Mouse (Mus musculus) gastrocnemius, postnatal 25 days (tissue): ENCODE results near the gene Arhgap21. TPM values are rescaled to one million over a fixed set of nuclear protein-coding genes. Genes with fewer than 3 reads are reported as not detected.

ENCODE experiments used
- DNase-seq: peaks from one replicate; pipeline ENCODE4 v3.0.0; 2022
- total RNA-seq, 2 experiments: library from RNA; stranded (reverse); gene quantifications; 1 replicate in 1 of 2; 2 replicates in 1 of 2; pipeline ENCODE4 v1.2.3; 2021

Arhgap21 gene
- total RNA-seq, 2 experiments from 2014 or later: 24.1 to 30.2 TPM

DNA sequence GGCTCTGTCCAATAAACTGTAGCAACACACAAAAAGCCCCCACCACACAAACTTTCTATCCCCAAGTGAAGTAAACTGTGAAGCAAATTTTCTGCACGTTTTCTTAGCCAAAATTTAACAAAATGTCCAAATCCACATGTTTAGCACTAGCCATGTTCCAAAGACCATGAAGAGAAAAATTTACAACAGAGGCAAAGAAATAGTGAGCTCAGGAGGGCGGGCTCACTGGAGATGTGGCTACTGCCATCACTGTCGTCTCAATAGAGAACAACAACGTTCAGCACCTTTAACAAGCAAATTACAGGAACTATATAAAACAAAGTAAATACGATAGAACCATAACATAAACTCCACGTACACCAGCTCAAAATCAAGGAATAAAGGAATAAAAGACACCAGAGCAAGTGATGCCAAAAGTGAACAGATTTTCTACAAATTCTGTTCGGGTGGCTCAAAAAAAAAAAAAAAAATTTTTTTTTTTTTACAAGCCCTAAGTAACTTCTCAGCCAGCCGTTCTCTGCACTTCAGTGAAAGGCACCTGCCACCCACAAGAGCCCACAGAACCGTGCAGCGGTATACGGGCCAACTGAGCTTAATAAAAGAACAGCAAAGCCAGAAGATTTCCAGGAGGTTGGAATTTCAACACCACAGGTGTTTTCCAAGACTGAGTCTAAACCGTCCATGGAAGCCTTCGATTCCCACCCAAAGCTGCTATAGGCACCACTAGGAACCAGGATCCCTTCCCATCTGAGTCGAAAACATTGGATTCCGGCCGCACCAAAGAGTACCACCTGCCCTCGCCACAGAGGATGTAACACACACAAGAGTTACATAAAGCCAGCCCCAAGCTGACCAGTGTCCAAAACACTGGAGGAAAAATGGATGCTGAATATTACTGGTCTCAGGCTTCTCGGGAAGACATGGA, 2.2 kb downstream of the Arhgap21 start:
- no peak for DNase-seq

GRCm38 (mm10) chr2:20965361-20965760, 3.3 kb downstream of the Arhgap21 start:
- no peak for DNase-seq

- no peak for DNase-seq
Observed at GRCm38 (mm10) chr2:20964461-20964860, 4.2 kb downstream of the Arhgap21 start.

DNA sequence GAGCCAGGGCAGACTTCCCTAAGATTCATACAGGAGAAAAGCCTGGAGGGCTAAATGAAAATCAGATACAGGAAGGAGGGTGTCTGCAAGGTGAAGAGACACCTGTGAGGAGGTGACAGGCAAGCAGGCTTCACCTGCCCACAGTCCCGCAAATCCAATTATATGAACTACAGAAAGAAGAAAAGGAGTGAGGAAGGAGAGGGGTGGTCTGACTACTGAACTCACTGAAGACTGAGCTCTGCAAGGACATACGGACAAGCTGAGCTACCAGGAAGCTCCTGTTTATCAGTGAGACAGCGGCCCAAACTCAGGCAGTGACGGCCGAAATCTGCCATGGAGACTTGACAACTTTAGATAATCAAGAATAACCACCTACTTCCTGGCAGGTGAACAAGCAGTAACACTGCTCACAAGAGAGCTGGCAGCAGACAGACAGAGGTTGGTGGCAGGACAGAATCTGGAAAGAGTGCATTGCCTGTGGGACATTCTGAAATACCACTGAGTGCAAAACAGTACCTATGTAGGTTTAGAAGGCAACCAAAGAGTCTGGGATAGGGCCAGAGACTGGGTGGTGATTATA, 5.4 kb downstream of the Arhgap21 start:
- no peak for DNase-seq

DNA sequence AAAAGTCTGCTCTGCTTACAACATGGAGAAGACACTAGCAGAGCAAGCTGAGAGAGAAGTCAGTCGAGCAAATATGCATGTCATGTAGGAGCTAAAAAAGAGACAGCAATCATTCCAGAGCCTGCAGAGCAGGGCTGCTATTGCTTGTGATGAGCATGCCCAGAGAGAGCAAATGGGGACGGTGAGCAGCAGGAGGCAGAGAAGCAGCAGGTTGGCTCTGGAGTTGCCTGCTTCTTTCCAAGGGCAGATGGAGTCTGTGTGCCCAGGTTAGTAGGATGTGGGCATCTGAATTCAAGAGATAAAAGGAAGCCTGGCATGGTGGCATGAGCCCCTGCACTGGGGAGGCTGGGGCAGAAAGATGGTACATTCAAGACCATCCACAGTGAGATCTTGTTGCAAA, 6.4 kb downstream of the Arhgap21 start:
- no peak for DNase-seq

GRCm38 (mm10) chr2:20961825-20962224, 6.9 kb downstream of the Arhgap21 start:
- no peak for DNase-seq

GRCm38 (mm10) chr2:20961295-20961694, 7.4 kb downstream of the Arhgap21 start:
- no peak for DNase-seq

DNA sequence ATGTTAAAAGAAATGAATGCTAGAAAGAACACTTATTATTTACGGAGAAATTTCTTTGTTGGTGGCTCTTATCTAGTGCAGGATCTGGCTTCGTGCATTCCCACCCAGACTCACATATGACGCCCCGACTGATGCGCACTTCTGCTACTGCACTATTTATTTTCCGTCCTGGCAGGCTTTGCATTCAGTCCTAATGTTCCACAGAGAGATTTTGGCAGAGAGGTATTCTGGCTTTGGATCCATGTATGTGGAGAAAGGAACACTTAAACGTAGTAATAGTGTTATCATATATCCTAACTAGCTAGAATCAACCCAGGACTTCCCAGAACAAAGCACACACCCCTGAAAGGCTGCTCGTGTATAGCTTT, 8.0 kb downstream of the Arhgap21 start:
- no peak for DNase-seq

- no peak for DNase-seq
Observed at GRCm38 (mm10) chr2:20959906-20960667, 8.6 kb downstream of the Arhgap21 start.

- DNase-seq: no peak
Observed at GRCm38 (mm10) chr2:20959045-20959444, 9.6 kb downstream of the Arhgap21 start.

DNA sequence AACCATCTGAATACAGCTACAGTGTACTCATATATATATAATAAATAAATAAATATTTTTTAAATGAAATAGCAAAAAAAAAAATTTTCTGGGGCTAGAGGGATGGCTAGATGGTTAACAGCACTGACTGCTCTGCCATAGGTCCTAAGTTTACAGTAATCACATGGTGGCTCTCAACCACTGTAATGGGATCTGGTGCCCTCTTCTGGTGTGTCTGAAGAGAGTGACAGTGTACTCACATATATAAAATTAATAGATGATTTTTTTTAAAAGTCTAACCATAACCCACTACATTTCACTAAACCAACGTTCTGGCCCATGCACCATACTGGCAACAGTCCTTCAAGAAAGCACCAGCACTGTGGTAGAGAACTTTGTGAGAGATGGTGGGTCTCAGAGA, 10.7 kb downstream of the Arhgap21 start:
- no peak for DNase-seq

GRCm38 (mm10) chr2:20956716-20957115, 12.0 kb downstream of the Arhgap21 start:
- no peak for DNase-seq

GRCm38 (mm10) chr2:20955996-20956395, 12.7 kb downstream of the Arhgap21 start:
- DNase-seq: no peak

DNA sequence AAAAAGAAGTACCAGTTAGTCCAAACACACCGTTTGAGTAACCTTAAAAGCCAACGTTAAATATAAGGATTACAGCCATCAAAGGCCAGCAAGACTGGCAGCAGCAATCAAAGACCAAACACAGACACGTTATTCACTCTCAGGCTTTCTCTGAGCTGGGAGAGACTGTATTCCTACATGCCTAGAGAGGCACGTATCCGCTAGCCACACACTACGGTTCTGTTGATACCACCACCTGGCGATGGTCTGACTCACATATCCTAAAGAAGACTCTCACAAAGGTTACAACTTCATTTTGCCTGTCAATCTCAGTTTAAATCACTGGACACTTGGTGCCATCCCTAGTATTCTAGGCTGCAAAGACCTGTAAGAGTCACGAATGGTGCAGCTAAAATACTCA, 13.3 kb downstream of the Arhgap21 start:
- DNase-seq: no peak

DNA sequence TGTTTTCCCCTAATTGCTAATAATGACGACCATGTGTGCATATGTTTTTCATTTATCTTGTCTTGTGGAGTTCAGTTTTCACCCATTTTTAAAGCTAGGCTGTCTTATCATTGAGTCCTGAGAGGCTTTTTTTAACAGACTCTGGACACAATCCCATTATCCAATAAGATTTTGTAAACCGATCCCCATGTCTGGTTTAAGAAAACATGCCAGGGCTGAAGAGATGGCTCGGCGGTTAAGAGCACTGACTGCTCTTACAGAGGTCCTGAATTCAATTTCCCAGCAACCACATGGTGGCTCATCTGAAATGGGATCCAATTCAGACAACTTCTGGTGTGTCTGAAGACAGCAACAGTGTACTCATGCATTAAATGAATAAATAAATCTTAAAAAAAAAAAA, 16.0 kb downstream of the Arhgap21 start:
- DNase-seq: no peak

- DNase-seq: no peak
Observed at GRCm38 (mm10) chr2:20949168-20949567, 19.5 kb downstream of the Arhgap21 start.

DNA sequence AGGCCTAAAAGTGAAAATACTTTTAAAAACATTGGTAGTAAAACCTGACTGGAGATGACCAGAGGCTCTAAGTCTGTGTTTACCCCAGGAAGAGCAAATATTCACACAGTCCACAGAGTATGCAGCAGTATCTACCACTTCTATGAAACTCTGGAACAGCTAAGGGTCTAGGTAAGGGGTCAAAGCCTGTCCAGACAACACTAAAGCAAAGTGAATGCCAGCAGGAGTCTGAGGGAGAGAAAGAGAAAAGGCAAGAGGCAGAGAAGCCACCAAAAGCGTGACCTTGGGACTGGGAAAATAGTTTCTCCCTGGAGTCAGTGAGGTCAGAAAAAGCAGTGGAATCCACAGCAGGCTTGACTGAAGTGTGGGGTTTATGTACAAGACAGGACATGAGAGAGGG, 21.6 kb downstream of the Arhgap21 start:
- DNase-seq: no peak

DNA sequence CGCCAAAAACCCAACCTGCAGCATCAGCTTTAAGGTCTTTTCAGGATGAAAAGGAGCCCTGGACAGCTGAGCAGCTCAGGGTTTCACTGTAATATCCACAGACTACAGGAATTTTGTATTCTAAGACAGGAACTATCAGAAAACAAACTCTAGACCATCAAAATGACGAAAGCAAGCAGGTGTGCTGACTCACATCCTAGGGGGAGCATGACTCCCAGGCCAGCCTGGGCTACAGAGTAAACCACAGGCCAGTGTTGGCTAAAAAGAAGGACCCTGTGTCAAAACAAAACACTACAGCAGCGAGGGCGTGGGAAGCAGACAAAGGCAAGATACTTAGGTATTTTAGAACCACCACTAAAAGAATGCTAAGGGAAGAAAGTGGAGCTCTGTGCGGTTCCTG, 23.1 kb downstream of the Arhgap21 start:
- no peak for DNase-seq

DNA sequence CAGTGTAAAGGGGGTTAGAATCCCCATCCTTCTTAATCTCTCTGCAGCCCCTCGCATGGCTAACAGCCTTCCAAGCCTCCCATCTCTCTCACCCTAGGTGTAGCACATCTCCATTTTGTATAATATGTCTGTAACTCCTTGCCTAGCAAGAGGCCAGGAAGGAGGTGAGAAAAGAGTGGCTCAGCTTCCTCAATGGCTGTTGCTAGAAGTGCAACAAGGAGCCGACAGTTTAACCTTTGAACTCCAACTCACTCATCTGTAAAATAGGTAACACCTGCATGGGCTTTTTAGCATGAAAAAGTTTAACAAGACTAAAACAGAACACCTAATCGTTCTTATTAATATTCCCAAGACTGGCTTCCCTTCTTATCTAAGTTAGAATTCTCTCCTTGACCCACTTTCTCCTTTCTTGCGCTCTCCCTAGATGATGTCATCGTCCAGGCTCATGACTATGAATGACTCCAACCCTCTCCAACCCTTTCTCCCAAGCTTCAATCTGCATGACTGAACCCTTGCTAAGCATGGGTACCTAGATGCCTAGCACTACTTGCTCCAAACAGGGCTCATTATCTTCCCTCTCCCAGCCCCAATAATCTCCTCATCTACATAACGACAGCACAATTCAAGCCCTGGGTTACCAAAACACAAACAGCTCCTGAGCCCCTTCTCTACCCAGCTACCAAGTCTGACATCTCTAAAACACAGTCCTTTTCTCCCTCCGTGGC, 24.8 kb downstream of the Arhgap21 start:
- no peak for DNase-seq

GRCm38 (mm10) chr2:20943222-20943621, 25.5 kb downstream of the Arhgap21 start:
- peak; percentile 17 for DNase-seq

DNA sequence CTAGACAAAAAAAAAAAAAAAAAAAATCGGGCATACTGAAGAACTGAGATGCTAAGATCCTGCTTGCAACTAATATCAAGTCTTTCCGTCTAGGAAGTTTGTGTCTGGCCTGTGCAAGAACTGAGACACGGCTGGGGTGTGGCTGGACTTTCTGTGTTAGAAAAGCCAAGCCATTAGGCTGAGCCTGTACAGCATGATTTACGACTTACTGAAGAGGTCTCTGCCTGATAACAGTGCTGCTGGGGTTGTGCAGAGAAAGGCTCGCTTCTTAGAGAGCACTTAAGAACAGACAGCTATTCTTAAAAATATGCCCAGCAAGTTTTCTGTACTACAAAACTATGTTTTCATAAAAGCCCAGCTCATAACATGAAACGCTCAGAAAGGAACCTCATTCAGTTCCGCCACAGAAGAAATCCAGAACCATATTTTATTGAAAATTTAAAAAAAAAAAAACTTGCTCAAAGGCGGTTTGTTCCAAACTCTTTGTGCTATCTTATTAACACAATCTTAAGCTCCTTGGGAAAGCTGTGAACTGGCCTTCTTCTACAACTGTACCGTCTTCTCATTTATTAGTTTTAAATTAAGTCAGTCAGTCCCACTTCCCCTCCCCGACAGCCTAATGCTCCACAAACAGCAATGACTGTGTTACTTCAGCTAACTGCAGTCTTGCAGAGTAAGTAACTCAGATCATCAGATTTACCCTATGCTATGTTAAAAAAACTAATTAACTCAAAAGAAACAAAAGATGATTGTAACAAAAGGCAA, 26.1 kb downstream of the Arhgap21 start:
- DNase-seq: no peak

- DNase-seq: no peak
Observed at GRCm38 (mm10) chr2:20941105-20941504, 27.6 kb downstream of the Arhgap21 start.
